Mouse (Mus musculus) cerebellum, adult 2 months (tissue): ENCODE data around the gene Hoxb1. TPM values are rescaled to one million over a fixed set of nuclear protein-coding genes. Genes with fewer than 3 reads are reported as not detected.

ENCODE experiments used
- DNase-seq, 2 experiments: peaks; one replicate each; pipeline ENCODE4 v3.0.0; 2021
- H3K27ac ChIP-seq: fragments of 200-500 bp; 2 replicates; pipeline ENCODE4 v1.5.1; 2012; ENCODE audit warnings: low read length, control low read depth, inconsistent platforms; ENCODE audit not compliant: insufficient read depth
- H3K27me3 ChIP-seq: fragments of 200-500 bp; 2 replicates; pipeline ENCODE4 v1.6.1; 2012; ENCODE audit warnings: inconsistent platforms, mild to moderate bottlenecking, low read length, moderate library complexity; ENCODE audit not compliant: control insufficient read depth, insufficient read depth
- H3K4me1 ChIP-seq: fragments of 200-500 bp; 2 replicates; pipeline ENCODE4 v1.6.1; 2011; ENCODE audit warnings: low read length; ENCODE audit not compliant: control insufficient read depth, insufficient read depth
- H3K4me3 ChIP-seq: fragments of 200-500 bp; replicated peaks from 2 replicates; pipeline ENCODE3; 2011; ENCODE audit warnings: mild to moderate bottlenecking, low read depth, low read length, control low read depth; ENCODE audit not compliant: insufficient read depth
- CTCF ChIP-seq: fragments of 200-500 bp; IDR thresholded peaks from 2 replicates; pipeline ENCODE4 v1.5.1; 2011; ENCODE audit warnings: low read depth, mild to moderate bottlenecking, control low read depth, low read length, moderate library complexity, borderline replicate concordance; ENCODE audit not compliant: insufficient read depth
- POLR2A ChIP-seq: fragments of 200-500 bp; IDR thresholded peaks from 2 replicates; pipeline ENCODE4 v1.6.1; 2011; ENCODE audit warnings: low read length, control low read depth, borderline replicate concordance; ENCODE audit not compliant: insufficient read depth
- WGBS: fragments of 180-500 bp; shearing (Covaris S2); methylation state at CpG from one replicate; pipeline ENCODE4 v1.1.7; 2018; 5-methylcytosine and 5-hydroxymethylcytosine counted together
- polyA plus RNA-seq: library from polyadenylated mRNA; depleted of rRNA; stranded (reverse); fragments of >200 nt; gene quantifications from 2 replicates; pipeline ENCODE4 v1.2.3, GENCODE M21; 2012

Gene Hoxb1
- polyA plus RNA-seq, 1 experiment = not detected

DNA sequence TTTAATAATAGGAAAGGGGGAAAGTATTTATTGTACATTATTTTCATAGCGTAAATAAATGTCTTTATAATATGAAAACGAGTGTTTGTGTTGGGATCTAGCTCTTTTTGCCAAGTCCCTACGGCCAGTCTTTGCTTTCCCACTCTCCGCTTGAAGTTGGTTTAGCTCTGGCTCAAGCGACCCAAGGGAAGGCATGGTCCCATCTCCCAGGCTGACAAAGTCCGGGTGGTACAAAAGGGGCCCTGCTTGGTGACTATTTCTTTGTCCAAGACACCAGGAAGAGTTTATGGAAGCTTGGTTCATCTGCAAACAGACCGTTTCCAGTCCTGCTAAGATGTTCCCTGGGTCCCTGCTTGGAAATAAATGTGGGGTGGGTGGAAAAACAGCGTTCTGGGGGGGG, 11.6 kb upstream of the Hoxb1 start:
- H3K27ac ChIP-seq = no peak overlapping the region

DNA sequence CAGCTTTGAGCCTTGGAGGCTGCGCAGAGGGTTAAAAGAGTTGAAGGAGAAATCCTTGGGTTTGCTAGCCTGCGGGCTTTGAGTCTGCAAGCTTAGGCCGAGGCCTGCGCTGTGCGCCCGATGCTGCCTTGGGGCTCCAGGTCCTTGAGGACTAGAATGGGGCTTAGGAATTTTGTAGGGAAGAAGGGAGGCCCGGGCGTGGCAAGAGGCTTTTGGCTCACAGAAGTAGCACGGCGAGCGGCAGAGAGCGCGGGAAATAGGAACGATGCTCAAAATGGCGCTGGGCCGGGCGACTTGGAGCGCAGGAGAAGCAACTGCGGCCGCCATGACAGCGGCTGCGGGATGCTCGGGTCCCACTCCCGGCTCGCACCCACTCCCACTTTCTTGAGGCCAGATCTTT, 11.2 kb upstream of the Hoxb1 start:
- TF ChIP-seq CTCF = no peak
- no peak for TF ChIP-seq POLR2A
- Histone ChIP-seq H3K4me3 (no peak overlapping the region), H3K27ac (no peak overlapping the region), H3K27me3 (peaks cover 13% of the 10 kb centered on the region), H3K4me1 (no peaks in the 10 kb centered on the region)
- no peak for DNase-seq
- WGBS = 2% methylated on average over 25 of the region's 25 CpGs

More for the DNA sequence above, 11.6 kb upstream of the Hoxb1 start:
- no peak for TF ChIP-seq CTCF
- TF ChIP-seq POLR2A = no peak
- Histone ChIP-seq H3K4me1 (no peaks in the 10 kb centered on the region), H3K4me3 (no peak overlapping the region), H3K27me3 (peaks cover 13% of the 10 kb centered on the region)
- DNase-seq = no peak
- WGBS = 5% methylated on average over 8 of the region's 8 CpGs

DNA sequence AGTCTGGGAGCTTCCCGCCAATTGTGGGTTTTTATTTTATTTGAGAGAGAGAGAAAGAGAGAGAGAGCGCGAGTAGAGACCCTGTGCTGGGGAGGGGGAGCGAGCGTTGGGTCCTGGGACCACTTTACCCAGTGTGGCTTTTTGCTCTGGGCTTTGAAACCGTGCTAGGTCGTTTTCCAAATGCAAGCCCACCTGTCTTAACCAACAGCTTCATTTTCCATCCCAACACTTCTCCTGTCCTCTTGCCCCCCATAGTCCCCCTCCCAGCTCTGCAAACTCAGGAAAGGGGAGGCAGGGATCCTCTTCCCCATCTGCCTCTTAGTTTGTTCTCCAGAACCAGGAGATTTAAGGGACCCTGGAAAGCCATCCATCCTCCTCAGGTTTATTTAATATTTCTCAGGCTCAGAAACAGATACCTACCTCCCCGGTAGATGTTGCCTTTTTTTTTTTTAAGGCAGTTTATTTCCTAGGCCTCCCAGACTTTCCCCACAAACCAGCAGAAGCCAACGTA, 10.7 kb upstream of the Hoxb1 start:
- H3K4me3 ChIP-seq = no peak overlapping the region
- peaks cover 13% of the 10 kb centered on the region for H3K27me3 ChIP-seq
- no peaks in the 10 kb centered on the region for H3K4me1 ChIP-seq
- WGBS = 2% methylated on average over 9 of the region's 9 CpGs
- TF ChIP-seq CTCF = no peak
- TF ChIP-seq POLR2A = no peak
- DNase-seq = no peak
- H3K27ac ChIP-seq = no peak overlapping the region

- no peak for DNase-seq
- WGBS = 4% methylated on average over 5 of the region's 5 CpGs
- H3K27ac ChIP-seq = no peak overlapping the region
- peaks cover 2% of the 10 kb centered on the region; the same call in 1 of the 2 replicates for H3K27me3 ChIP-seq
- no peak overlapping the region for H3K4me3 ChIP-seq
- TF ChIP-seq POLR2A (no peak), CTCF (no peak)
- no peaks in the 10 kb centered on the region for H3K4me1 ChIP-seq
Measured at GRCm38 (mm10) chr11:96363807-96364206, 1.7 kb upstream of the Hoxb1 start.

GRCm38 (mm10) chr11:96366092-96367041, 815 bp downstream of the Hoxb1 start:
- no peak overlapping the region for H3K27ac ChIP-seq
- no peak overlapping the region for H3K4me3 ChIP-seq
- 2% methylated on average over 47 of the region's 47 CpGs for WGBS

GRCm38 (mm10) chr11:96367141-96367540, 1.6 kb downstream of the Hoxb1 start:
- Histone ChIP-seq H3K4me3 (no peak overlapping the region), H3K4me1 (no peaks in the 10 kb centered on the region), H3K27ac (no peak overlapping the region), H3K27me3 (peaks cover 2% of the 10 kb centered on the region; the same call in 1 of the 2 replicates)
- DNase-seq = no peak
- WGBS = 8% methylated on average over 6 of the region's 6 CpGs
- TF ChIP-seq CTCF (no peak), POLR2A (no peak)

More at GRCm38 (mm10) chr11:96366092-96367041, 815 bp downstream of the Hoxb1 start:
- Histone ChIP-seq H3K4me1 (no peaks in the 10 kb centered on the region), H3K27me3 (peaks cover 2% of the 10 kb centered on the region; the same call in 1 of the 2 replicates)
- no peak for DNase-seq
- no peak for TF ChIP-seq POLR2A

- Histone ChIP-seq H3K27ac (no peak overlapping the region), H3K27me3 (peaks cover 2% of the 10 kb centered on the region; the same call in 1 of the 2 replicates), H3K4me1 (no peaks in the 10 kb centered on the region), H3K4me3 (no peak overlapping the region)
- 4% methylated on average over 5 of the region's 5 CpGs for WGBS
- TF ChIP-seq POLR2A (no peak), CTCF (no peak)
- no peak for DNase-seq
Measured at GRCm38 (mm10) chr11:96368686-96369085, 3.1 kb downstream of the Hoxb1 start.

DNA sequence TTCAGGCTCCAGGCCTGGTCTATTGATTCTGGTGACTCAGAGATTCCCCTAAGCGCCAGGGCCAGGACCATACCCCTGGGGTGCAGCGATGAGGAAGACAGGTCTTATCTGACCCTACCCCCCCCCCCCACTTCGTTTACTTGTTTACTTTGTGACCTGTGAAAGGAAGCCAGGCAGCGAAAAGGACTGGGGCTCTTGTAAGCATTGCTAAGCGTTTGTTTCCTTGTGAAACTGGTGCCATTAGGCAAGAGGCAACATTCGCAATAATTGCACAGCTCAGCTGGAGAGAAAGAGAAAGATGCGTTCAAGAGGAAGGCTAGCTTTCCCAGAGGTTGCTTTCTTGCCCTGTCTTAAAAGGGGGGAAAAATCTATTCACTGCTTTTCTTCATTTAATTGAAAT, 3.6 kb downstream of the Hoxb1 start:
- TF ChIP-seq CTCF (no peak), POLR2A (no peak)
- no peak for DNase-seq
- Histone ChIP-seq H3K27me3 (peaks cover 2% of the 10 kb centered on the region; the same call in 1 of the 2 replicates), H3K4me1 (no peaks in the 10 kb centered on the region), H3K4me3 (no peak overlapping the region), H3K27ac (no peak overlapping the region)
- 5% methylated on average over 7 of the region's 7 CpGs for WGBS
